Mouse (Mus musculus) hindbrain, embryonic 12.5 days (tissue): Measurements from ENCODE around the gene Senp6. TPM values are rescaled to one million over a fixed set of nuclear protein-coding genes. Genes with fewer than 3 reads are reported as not detected.
"Not testable (repeated sequence)": the region's sequence is repeated elsewhere in the genome, so short reads cannot be mapped to it uniquely, and the experiment has no call there.

Source experiments
- ATAC-seq: fragments of 200-750 bp; cut with Nextera tagmentation; 2 replicates; pipeline ENCODE4 v1.8.0; 2017; ENCODE audit warnings: moderate TSS enrichment; ENCODE audit not compliant: low FRiP score
- H3K27ac ChIP-seq: fragments of 300-500 bp; sonication (generic); 2 replicates; pipeline ENCODE4 v1.5.1; 2016; ENCODE audit warnings: mild to moderate bottlenecking
- H3K27me3 ChIP-seq: fragments of 300-500 bp; sonication (generic); 2 replicates; pipeline ENCODE4 v1.6.1; 2016; ENCODE audit warnings: mild to moderate bottlenecking
- H3K36me3 ChIP-seq: fragments of 300-500 bp; sonication (generic); 2 replicates; pipeline ENCODE4 v1.6.1; 2016; ENCODE audit warnings: mild to moderate bottlenecking
- H3K4me1 ChIP-seq: fragments of 300-500 bp; sonication (generic); 2 replicates; pipeline ENCODE4 v1.6.1; 2016
- H3K4me2 ChIP-seq: fragments of 300-500 bp; sonication (generic); replicated peaks from 2 replicates; pipeline ENCODE4 v1.6.1; 2016; ENCODE audit warnings: mild to moderate bottlenecking
- H3K4me3 ChIP-seq: fragments of 300-500 bp; sonication (generic); 2 replicates; pipeline ENCODE4 v1.5.1; 2016; ENCODE audit warnings: mild to moderate bottlenecking
- H3K9ac ChIP-seq: fragments of 300-500 bp; sonication (generic); 2 replicates; pipeline ENCODE4 v1.6.1; 2016; ENCODE audit warnings: mild to moderate bottlenecking, moderate library complexity
- H3K9me3 ChIP-seq: fragments of 300-500 bp; sonication (generic); replicated peaks from 2 replicates; pipeline ENCODE4 v1.6.1; 2016; ENCODE audit warnings: mild to moderate bottlenecking
- WGBS: fragments of 180-500 bp; shearing (Covaris S2); methylation state at CpG from one replicate; pipeline ENCODE4 v1.1.7; 2016; 5-methylcytosine and 5-hydroxymethylcytosine counted together
- polyA plus RNA-seq: library from polyadenylated mRNA; unstranded; fragments of >200 nt; fragmentation: Nextera tagmentation; extraction: Ambion mirVana; gene quantifications from 2 replicates; pipeline ENCODE4 v1.2.1, GENCODE M21; 2016

Senp6 gene
- polyA plus RNA-seq: 83.4 and 89.3 TPM in 2 replicates

DNA sequence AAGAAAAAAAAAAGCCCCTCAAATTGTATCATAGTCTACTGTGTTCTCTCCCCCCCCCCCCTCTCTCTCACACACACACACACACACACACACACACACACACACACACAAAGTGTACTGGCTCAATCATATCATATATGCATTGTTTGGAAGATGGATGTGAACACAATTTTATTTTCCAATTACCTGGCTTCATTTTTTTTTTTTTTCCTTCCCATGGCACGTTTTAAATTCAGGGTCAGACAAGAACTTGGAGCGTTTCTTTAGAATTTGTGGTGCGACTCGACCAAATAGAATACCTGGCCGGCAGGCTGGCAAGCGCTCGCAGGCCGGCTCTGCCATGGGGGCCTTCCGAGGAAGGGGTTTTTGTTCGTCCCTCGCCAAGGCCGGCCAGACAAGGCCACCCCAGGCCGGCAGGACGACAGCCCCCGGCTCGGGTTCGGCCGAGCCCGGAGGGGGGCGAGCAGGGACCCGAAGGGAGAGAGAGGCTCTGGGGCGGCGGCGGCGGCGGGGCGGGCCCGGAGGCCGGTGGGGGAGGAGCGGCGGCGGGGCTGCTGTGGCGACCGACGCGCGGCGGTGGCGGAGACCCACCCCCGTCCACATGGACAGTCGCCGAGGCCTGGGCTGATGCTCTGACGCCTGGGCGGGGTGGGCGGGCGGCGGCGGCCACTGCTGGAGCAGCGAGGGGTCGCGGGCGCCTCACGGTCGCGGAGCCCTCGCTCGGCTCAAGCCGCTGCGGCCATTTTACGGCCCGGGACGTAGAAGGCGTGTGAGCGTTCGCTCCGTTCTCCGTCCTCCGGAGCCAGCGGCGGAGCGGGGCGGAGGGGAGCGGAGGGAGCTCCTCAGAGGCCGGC is at the start of gene Senp6:
TSS of gene Senp6 (plus strand) at position 537 of the 854 bp plus-strand sequence.
- Histone ChIP-seq H3K9me3 (no peaks in the 10 kb centered on the region), H3K4me2 (peak within 1 kb of the TSS; percentile 57), H3K27ac (peak within 1 kb of the TSS; percentile 100), H3K9ac (peak within 1 kb of the TSS; percentile 98), H3K4me3 (peak within 1 kb of the TSS; percentile 94), H3K36me3 (no peaks in the 10 kb centered on the region), H3K27me3 (no peaks in the 10 kb centered on the region), H3K4me1 (peaks cover 23% of the 10 kb centered on the region)
- 0% methylated on average over 43 of the region's 74 CpGs for WGBS
- peak; percentile 93 for ATAC-seq

DNA sequence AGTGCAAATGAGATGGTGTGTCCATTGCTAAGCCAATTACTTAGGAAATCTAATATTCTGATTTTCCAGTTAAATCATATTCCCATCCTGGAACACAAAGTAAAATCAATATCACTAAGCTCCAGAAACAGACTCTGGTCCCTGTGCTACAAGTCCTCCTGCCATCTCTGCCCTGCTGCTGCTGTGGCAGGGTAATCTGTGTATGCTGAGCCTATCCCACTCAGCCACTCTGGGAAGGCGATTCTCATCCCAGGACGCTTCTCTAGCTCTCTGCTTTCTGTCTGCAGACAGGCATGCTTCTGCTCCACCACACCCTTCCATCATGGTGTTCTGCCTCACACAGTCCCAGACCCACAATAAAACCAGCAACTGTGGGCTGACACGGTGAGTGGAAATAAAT is 46.3 kb upstream of the Senp6 start:
- Histone ChIP-seq H3K27me3 (no peaks in the 10 kb centered on the region), H3K4me1 (no peaks in the 10 kb centered on the region), H3K9ac (no peak overlapping the region), H3K9me3 (no peaks in the 10 kb centered on the region), H3K4me3 (no peak overlapping the region), H3K4me2 (no peak overlapping the region), H3K36me3 (no peaks in the 10 kb centered on the region), H3K27ac (no peak overlapping the region)
- no peak for ATAC-seq
- WGBS: 68% methylated on average over 3 of the region's 3 CpGs

DNA sequence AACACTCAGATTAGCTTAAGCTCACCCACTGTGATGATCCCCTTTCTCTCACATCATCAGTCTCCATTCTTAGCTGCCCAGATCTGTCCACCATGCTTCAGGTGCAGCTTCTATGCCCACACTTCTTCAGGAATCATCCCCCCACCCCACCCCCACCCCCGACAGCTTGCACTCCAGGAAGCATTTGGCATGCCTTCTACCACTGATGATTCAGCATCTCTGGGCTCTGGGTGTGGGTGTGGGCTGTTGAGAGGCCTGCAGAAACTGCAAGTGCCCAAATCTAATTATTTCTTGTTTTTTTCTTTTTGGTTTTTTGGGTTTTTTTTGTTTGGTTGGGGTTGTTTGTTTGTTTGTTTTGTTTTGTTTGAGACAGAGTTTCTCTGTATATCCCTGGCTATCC is 45.1 kb upstream of the Senp6 start:
- no peak for ATAC-seq
- no peaks in the 10 kb centered on the region for H3K36me3 ChIP-seq
- no peaks in the 10 kb centered on the region for H3K27me3 ChIP-seq
- no peak overlapping the region for H3K4me2 ChIP-seq
- H3K9ac ChIP-seq: no peak overlapping the region
- WGBS: 48% methylated on average over 1 of the region's 1 CpGs
- H3K4me1 ChIP-seq: no peaks in the 10 kb centered on the region
- no peaks in the 10 kb centered on the region for H3K9me3 ChIP-seq
- no peak overlapping the region for H3K27ac ChIP-seq
- H3K4me3 ChIP-seq: no peak overlapping the region

DNA sequence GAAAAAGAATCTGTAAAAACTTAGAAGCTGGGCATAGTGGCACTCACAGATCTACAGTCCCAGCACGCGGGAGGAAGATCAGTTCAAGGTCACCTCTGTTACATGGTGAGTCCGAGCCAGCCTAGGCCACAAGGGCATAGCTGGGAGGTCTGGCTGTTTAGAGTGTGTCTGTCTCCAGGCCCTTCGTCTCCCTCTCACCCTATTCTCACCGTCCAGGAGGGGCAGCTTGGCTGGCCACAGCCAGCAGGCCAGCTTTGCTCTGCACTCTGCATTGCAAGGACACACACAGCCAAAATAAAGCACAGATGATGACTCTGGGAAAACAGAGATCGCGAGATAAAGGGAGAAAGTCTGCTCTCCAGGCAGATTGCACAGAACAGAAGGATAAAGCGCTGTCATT is 43.9 kb upstream of the Senp6 start:
- Histone ChIP-seq H3K9me3 (no peaks in the 10 kb centered on the region), H3K27ac (no peak overlapping the region), H3K4me3 (no peak overlapping the region), H3K36me3 (no peaks in the 10 kb centered on the region), H3K4me1 (no peaks in the 10 kb centered on the region), H3K27me3 (no peaks in the 10 kb centered on the region), H3K4me2 (no peak overlapping the region), H3K9ac (no peak overlapping the region)
- WGBS: 71% methylated on average over 8 of the region's 8 CpGs
- ATAC-seq: no peak

DNA sequence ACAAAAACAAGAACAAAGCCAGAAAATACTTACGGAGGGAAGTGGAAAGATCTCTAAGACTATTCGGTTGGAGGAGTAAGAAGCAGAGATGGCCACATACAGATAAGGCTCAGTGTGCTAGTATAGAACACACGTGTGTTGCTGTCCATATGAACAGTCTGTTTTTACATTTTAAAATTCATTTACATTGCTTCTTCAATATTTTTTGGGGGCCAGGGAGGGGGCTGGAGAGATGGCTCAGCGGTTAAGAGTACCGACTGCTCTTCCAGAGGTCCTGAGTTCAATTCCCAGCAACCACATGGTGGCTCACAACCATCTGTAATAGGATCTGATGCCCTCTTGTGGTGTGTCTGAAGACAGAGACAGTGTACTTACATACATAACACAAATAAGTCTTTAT is 41.4 kb upstream of the Senp6 start:
- WGBS: 95% methylated on average over 5 of the region's 5 CpGs
- not testable (repeated sequence) for H3K27ac ChIP-seq, ATAC-seq, H3K36me3 ChIP-seq, H3K9ac ChIP-seq, H3K27me3 ChIP-seq, H3K9me3 ChIP-seq, H3K4me2 ChIP-seq, H3K4me3 ChIP-seq, H3K4me1 ChIP-seq

DNA sequence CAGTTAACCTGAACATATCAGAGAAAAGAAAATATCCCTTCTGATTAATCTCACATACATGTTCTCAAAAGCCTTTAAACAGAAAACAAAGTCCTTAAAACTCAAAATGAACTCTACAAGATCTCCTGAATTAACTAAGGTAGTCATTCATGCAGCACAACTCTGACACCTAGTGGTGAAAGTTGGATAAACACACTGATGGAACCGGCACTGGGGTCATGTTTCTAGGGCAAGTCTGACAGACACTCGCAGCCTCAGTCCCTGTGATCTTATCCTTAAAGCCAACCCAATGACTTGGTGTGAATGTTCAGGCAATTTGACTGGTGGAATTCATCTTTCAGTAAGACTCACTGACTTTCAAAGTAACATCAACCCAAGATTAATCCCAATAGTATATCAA is 40.7 kb upstream of the Senp6 start:
- no peak for ATAC-seq
- WGBS: 7% methylated on average over 2 of the region's 2 CpGs
- Histone ChIP-seq H3K36me3 (no peaks in the 10 kb centered on the region), H3K4me2 (no peak overlapping the region), H3K4me1 (no peaks in the 10 kb centered on the region), H3K4me3 (no peak overlapping the region), H3K9me3 (no peaks in the 10 kb centered on the region), H3K27ac (no peak overlapping the region), H3K27me3 (no peaks in the 10 kb centered on the region), H3K9ac (no peak overlapping the region)

DNA sequence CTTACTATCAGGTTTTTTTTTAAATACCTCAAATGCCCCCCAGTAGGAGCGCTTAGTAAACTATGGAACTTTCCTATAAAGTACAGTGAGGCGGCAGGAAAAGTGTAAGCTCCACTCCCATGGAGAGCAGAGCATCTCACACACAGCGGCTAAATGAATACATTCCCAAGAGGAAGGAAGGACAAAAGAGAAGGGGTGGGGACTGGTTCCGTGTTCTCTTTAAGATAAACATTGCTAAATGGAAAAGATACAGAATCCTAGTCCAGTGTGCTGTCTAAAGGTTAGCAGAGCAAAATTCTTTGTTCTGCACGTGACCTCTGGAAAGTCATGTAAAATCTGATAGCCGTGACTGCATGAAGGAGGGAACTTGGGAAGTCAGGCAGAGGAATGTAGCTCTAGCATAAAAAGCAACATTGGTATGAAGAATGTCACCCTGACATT is 40.1 kb upstream of the Senp6 start:
- WGBS: 72% methylated on average over 6 of the region's 6 CpGs
- Histone ChIP-seq H3K27ac (no peak overlapping the region), H3K4me2 (no peak overlapping the region), H3K9ac (no peak overlapping the region), H3K27me3 (no peaks in the 10 kb centered on the region), H3K36me3 (no peaks in the 10 kb centered on the region), H3K4me1 (no peaks in the 10 kb centered on the region), H3K9me3 (no peaks in the 10 kb centered on the region), H3K4me3 (no peak overlapping the region)
- ATAC-seq: no peak

DNA sequence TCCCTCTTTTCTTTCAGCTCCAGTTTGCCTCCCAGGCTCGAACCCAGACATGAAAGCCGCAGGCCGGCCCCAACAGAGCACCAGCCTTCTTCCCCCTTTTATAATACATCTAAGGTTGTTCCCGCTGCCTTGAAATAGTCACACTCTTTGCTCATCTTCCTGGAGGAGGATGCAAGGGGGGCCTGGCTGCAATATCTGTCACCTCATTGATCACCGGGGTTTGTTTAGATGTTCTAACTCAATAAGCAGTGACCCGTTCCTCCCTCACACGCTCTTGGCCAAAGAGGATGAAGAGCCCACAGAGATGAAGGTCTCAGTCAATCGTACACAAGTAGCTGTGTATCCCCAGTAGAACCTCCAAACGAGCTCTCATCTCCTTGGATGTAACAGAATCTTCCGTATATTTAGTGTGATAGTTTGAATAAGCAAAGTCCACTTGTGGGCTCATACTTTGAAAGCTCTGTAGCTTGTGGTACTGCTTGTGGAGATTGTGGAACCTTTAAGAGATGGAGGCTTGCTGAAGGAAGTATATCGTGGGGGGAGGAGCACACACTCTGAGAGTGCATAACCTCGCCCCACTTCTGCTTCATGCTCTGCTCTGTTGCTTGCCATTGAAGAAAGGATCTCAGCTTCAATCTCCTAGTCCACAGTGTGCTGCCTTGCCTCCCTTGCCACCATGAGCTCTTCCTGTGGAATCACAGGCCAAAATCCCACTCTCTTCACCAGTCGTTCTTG is 29.3 kb upstream of the Senp6 start:
- Histone ChIP-seq H3K4me1 (no peaks in the 10 kb centered on the region), H3K4me3 (no peak overlapping the region), H3K4me2 (no peak overlapping the region), H3K27me3 (no peaks in the 10 kb centered on the region), H3K36me3 (no peaks in the 10 kb centered on the region), H3K9me3 (no peaks in the 10 kb centered on the region), H3K27ac (no peak overlapping the region), H3K9ac (no peak overlapping the region)
- WGBS: 90% methylated on average over 13 of the region's 13 CpGs
- ATAC-seq: no peak

DNA sequence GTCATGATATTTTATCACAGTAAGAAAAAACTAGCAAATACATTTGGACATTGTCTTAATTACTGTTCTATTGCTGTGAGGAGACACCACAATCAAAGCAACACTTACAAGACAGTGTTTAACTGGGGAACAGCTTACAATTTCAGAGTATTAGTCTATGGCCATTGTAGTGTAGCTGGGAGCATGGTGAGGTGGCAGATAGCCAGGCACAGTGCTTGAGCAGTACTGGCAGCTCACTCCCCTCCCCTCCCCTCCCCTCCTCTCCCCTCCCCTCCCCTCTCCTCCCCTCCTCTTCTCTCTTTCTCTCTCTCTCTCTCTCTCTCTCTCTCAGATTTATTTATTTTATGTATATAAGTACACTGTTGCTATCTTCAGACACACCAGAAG is 28.7 kb upstream of the Senp6 start:
- no peaks in the 10 kb centered on the region for H3K36me3 ChIP-seq
- H3K4me1 ChIP-seq: no peaks in the 10 kb centered on the region
- H3K27me3 ChIP-seq: no peaks in the 10 kb centered on the region
- no peak overlapping the region for H3K4me2 ChIP-seq
- H3K27ac ChIP-seq: no peak overlapping the region
- no peak overlapping the region for H3K9ac ChIP-seq
- H3K9me3 ChIP-seq: no peaks in the 10 kb centered on the region
- no peak overlapping the region for H3K4me3 ChIP-seq
- ATAC-seq: no peak

DNA sequence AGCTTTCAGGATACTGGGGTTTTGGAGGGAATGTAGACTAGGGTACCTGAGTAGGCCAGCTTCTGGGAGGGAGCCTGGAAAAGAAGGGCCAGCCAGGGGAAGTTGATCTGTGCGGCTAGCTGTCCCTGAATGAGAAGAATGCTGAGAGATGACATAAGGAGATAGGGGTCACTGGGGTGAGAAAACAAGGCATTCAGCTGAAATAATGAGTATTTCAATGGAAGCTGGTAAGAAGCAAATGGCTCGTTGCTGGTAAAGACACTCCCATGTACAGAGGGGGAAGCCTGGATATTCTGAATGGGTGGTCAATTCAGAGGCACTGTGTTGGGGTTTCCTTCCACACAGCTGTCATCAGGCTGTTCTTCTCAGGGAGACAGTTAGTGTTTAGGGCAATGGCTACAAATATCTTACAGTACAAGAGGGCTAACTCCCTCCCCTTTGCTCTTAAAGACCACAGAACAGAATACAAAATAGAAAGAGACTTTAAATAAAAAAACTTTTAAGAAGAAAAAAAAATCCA is 27.3 kb upstream of the Senp6 start:
- H3K27ac ChIP-seq: no peak overlapping the region
- H3K4me3 ChIP-seq: no peak overlapping the region
- H3K4me2 ChIP-seq: no peak overlapping the region
- H3K9ac ChIP-seq: no peak overlapping the region
- no peaks in the 10 kb centered on the region for H3K4me1 ChIP-seq
- H3K9me3 ChIP-seq: no peaks in the 10 kb centered on the region
- no peak for ATAC-seq
- no peaks in the 10 kb centered on the region for H3K27me3 ChIP-seq
- WGBS: 5% methylated on average over 2 of the region's 2 CpGs
- H3K36me3 ChIP-seq: no peaks in the 10 kb centered on the region

DNA sequence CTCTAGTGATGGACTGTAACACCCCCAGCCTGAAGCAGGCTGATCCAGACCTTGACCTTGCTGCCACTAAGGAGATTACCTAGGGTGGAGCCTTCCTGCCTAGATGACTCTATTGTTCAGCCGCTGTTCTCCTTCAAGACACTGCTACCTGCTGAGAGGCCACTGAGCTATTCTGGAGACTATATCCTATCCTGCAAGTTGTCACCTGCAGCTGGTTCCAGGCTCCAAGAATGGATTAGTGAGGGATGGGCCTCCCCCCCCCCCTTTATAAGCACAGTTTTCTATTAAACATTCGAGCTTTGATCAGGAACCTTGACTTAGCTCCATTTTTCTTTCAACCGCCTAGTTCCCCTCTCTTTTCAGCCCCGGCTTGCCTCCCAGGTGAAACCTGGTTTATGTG is 22.4 kb upstream of the Senp6 start:
- WGBS: 87% methylated on average over 4 of the region's 4 CpGs
- not testable (repeated sequence) for H3K36me3 ChIP-seq, H3K4me3 ChIP-seq, H3K4me2 ChIP-seq, H3K27ac ChIP-seq, H3K27me3 ChIP-seq, H3K9ac ChIP-seq, H3K4me1 ChIP-seq, ATAC-seq, H3K9me3 ChIP-seq

DNA sequence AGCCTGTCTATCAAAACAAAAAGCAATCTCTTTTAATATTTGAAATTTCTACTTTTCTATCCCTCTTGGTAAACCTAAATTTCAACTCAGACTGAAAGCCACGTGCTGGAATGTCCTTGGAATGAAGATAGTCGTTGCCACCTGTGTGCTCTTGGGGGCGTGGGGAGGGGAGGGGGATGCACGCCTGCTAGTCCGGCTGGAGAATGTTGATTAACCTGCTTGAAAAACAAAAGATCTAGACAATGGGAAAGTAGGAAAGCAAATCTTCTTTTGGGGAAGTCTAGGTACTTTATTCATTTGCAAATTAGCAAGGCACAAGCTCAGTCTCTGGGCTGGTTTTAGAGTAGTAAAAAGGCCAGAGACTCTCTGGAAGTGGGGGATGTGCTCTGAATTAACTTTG is 17.4 kb upstream of the Senp6 start:
- not testable (repeated sequence) for H3K4me2 ChIP-seq, H3K4me1 ChIP-seq, H3K4me3 ChIP-seq, H3K9me3 ChIP-seq, H3K9ac ChIP-seq, ATAC-seq, H3K27ac ChIP-seq, H3K27me3 ChIP-seq, H3K36me3 ChIP-seq
- 49% methylated on average over 5 of the region's 5 CpGs for WGBS
